Mouse (Mus musculus) ES-Bruce4 (cell line): ENCODE measurements around the gene Dab1.

Experiments used
- CTCF ChIP-seq: IDR thresholded peaks from one replicate; pipeline ENCODE4 v1.8.1; 2011; ENCODE audit warnings: low read depth, low read length
- EP300 ChIP-seq: IDR thresholded peaks from 2 replicates; pipeline ENCODE4 v1.6.1; 2011; ENCODE audit warnings: low read depth, low read length; ENCODE audit not compliant: insufficient read depth
- POLR2A ChIP-seq: IDR thresholded peaks from one replicate; pipeline ENCODE4 v1.8.1; 2011; ENCODE audit warnings: low read length; ENCODE audit not compliant: insufficient read depth

- no peak for TF ChIP-seq CTCF
- TF ChIP-seq POLR2A: no peak
- no peak for TF ChIP-seq EP300
Measured at GRCm38 (mm10) chr4:104418354-104418753, 799.2 kb downstream of the Dab1 start.
